Mouse (Mus musculus) lung, postnatal 0 days (tissue): Measurements from ENCODE around the gene Dnajc4. TPM values are rescaled to one million over a fixed set of nuclear protein-coding genes. Genes with fewer than 3 reads are reported as not detected.

Experiments used
- ATAC-seq: fragments of 200-750 bp; cut with Nextera tagmentation; 2 replicates; pipeline ENCODE4 v1.8.0; 2017; ENCODE audit warnings: moderate library complexity
- DNase-seq: peaks from one replicate; pipeline ENCODE4 v3.0.0-alpha.2; 2016; ENCODE audit warnings: low spot score
- H3K27ac ChIP-seq: fragments of 300-500 bp; sonication (generic); 2 replicates; pipeline ENCODE4 v1.5.1; 2014; ENCODE audit warnings: antibody characterized with exemption, mild to moderate bottlenecking, low read length, mixed read lengths
- H3K27me3 ChIP-seq: fragments of 300-500 bp; sonication (generic); replicated peaks from 2 replicates; pipeline ENCODE4 v1.6.1; 2014; ENCODE audit warnings: low read length, mixed read lengths; ENCODE audit not compliant: insufficient read depth
- H3K36me3 ChIP-seq: fragments of 300-500 bp; sonication (generic); 2 replicates; pipeline ENCODE4 v1.6.1; 2014; ENCODE audit warnings: low read length, mixed read lengths; ENCODE audit not compliant: insufficient read depth
- H3K4me1 ChIP-seq: fragments of 300-500 bp; sonication (generic); 2 replicates; pipeline ENCODE4 v1.6.1; 2014; ENCODE audit warnings: antibody characterized with exemption, low read depth, low read length, mixed read lengths; ENCODE audit not compliant: insufficient read depth
- H3K4me2 ChIP-seq: fragments of 300-500 bp; sonication (generic); replicated peaks from 2 replicates; pipeline ENCODE4 v1.6.1; 2014; ENCODE audit warnings: low read depth, mild to moderate bottlenecking, low read length, moderate library complexity, mixed read lengths
- H3K4me3 ChIP-seq: fragments of 300-500 bp; sonication (generic); 2 replicates; pipeline ENCODE4 v1.5.1; 2014; ENCODE audit warnings: low read depth, low read length
- H3K9ac ChIP-seq: fragments of 300-500 bp; sonication (generic); replicated peaks from 2 replicates; pipeline ENCODE4 v1.6.1; 2014; ENCODE audit warnings: low read depth, mild to moderate bottlenecking
- H3K9me3 ChIP-seq: fragments of 300-500 bp; sonication (generic); 2 replicates; pipeline ENCODE4 v1.6.1; 2016; ENCODE audit warnings: low read length, mixed read lengths
- CTCF ChIP-seq: IDR thresholded peaks from 2 replicates; pipeline ENCODE4 v1.5.1; 2016; ENCODE audit warnings: antibody characterized with exemption, mild to moderate bottlenecking
- EP300 ChIP-seq: IDR thresholded peaks from 2 replicates; pipeline ENCODE4 v1.6.1; 2016; ENCODE audit warnings: antibody characterized with exemption, mild to moderate bottlenecking, control low read depth
- WGBS: fragments of 180-500 bp; shearing (Covaris S2); extraction: QIAGEN DNeasy Blood & Tissue Kit; methylation state at CpG from one replicate; pipeline ENCODE4 v1.1.7; 2014; 5-methylcytosine and 5-hydroxymethylcytosine counted together
- polyA plus RNA-seq: library from polyadenylated mRNA; unstranded; fragments of >200 nt; fragmentation: Nextera tagmentation; extraction: Ambion mirVana; gene quantifications from 2 replicates; pipeline ENCODE4 v1.2.1, GENCODE M21; 2015

Dnajc4 gene
- polyA plus RNA-seq, 1 experiment from 2014 or later: 32.7 TPM

GRCm38 (mm10) chr19:7014481-7015135 lies 22.2 kb upstream of the Dnajc4 start:
- no peak overlapping the region for H3K4me3 ChIP-seq
- WGBS: 85% methylated on average over 18 of the region's 20 CpGs
- H3K4me2 ChIP-seq: no peak overlapping the region
- TF ChIP-seq EP300 (no peak), CTCF (no peak)
- no peak overlapping the region for H3K27ac ChIP-seq
- no peaks in the 10 kb centered on the region for H3K9me3 ChIP-seq
- no peaks in the 10 kb centered on the region for H3K4me1 ChIP-seq
- H3K36me3 ChIP-seq: no peaks in the 10 kb centered on the region
- H3K9ac ChIP-seq: no peak overlapping the region
- ATAC-seq: no peak
- no peak for DNase-seq
- H3K27me3 ChIP-seq: no peaks in the 10 kb centered on the region

GRCm38 (mm10) chr19:7013984-7014383 lies 21.6 kb upstream of the Dnajc4 start:
- DNase-seq (no peak), ATAC-seq (no peak)
- 90% methylated on average over 9 of the region's 9 CpGs for WGBS
- Histone ChIP-seq H3K4me1 (no peaks in the 10 kb centered on the region), H3K27ac (no peak overlapping the region), H3K36me3 (no peaks in the 10 kb centered on the region), H3K4me2 (no peak overlapping the region), H3K9me3 (no peaks in the 10 kb centered on the region), H3K9ac (no peak overlapping the region), H3K27me3 (no peaks in the 10 kb centered on the region), H3K4me3 (no peak overlapping the region)
- TF ChIP-seq CTCF (no peak), EP300 (no peak)

- no peak for TF ChIP-seq EP300
- no peak for TF ChIP-seq CTCF
- Histone ChIP-seq H3K9ac (no peak overlapping the region), H3K27ac (no peak overlapping the region), H3K9me3 (no peaks in the 10 kb centered on the region), H3K4me3 (no peak overlapping the region), H3K4me2 (no peak overlapping the region), H3K36me3 (no peaks in the 10 kb centered on the region), H3K4me1 (no peaks in the 10 kb centered on the region), H3K27me3 (no peaks in the 10 kb centered on the region)
- DNase-seq (no peak), ATAC-seq (no peak)
- WGBS: 60% methylated on average over 4 of the region's 4 CpGs
These were observed 20.1 kb upstream of the Dnajc4 start for GRCm38 (mm10) chr19:7012426-7012825.

GRCm38 (mm10) chr19:7006892-7007593 lies 14.7 kb upstream of the Dnajc4 start:
- ATAC-seq (peak; percentile 71), DNase-seq (peak; percentile 58)
- H3K9ac ChIP-seq: no peak overlapping the region
- TF ChIP-seq CTCF: no peak
- no peak for TF ChIP-seq EP300
- H3K9me3 ChIP-seq: no peaks in the 10 kb centered on the region
- H3K27me3 ChIP-seq: no peaks in the 10 kb centered on the region
- no peak overlapping the region for H3K4me3 ChIP-seq
- peak overlapping the region; percentile 20; the same call in 1 of the 2 replicates for H3K27ac ChIP-seq
- no peak overlapping the region for H3K4me2 ChIP-seq
- H3K4me1 ChIP-seq: no peaks in the 10 kb centered on the region; the same call in 1 of the 2 replicates
- WGBS: 57% methylated on average over 8 of the region's 9 CpGs
- H3K36me3 ChIP-seq: no peaks in the 10 kb centered on the region

GRCm38 (mm10) chr19:6999360-7000063 lies 7.1 kb upstream of the Dnajc4 start:
- Histone ChIP-seq H3K36me3 (no peaks in the 10 kb centered on the region), H3K4me3 (no peak overlapping the region)
- WGBS: 92% methylated on average over 19 of the region's 19 CpGs

GRCm38 (mm10) chr19:6997721-6998290 lies 5.4 kb upstream of the Dnajc4 start:
- Histone ChIP-seq H3K9me3 (no peaks in the 10 kb centered on the region), H3K27me3 (no peaks in the 10 kb centered on the region), H3K4me3 (no peak overlapping the region), H3K9ac (no peak overlapping the region), H3K36me3 (no peaks in the 10 kb centered on the region), H3K27ac (no peak overlapping the region), H3K4me1 (peaks cover 16% of the 10 kb centered on the region; the same call in 1 of the 2 replicates), H3K4me2 (no peak overlapping the region)
- TF ChIP-seq EP300 (no peak), CTCF (no peak)
- no peak for DNase-seq
- 87% methylated on average over 9 of the region's 9 CpGs for WGBS
- no peak for ATAC-seq

More at GRCm38 (mm10) chr19:6999360-7000063, 7.1 kb upstream of the Dnajc4 start:
- H3K4me1 ChIP-seq: peaks cover 13% of the 10 kb centered on the region; the same call in 1 of the 2 replicates
- H3K27ac ChIP-seq: no peak overlapping the region
- no peak overlapping the region for H3K9ac ChIP-seq
- no peak overlapping the region for H3K4me2 ChIP-seq
- H3K9me3 ChIP-seq: no peaks in the 10 kb centered on the region
- ATAC-seq (no peak), DNase-seq (no peak)
- H3K27me3 ChIP-seq: no peaks in the 10 kb centered on the region
- TF ChIP-seq CTCF (no peak), EP300 (no peak)
